Mouse (Mus musculus): Measurements from ENCODE around the gene Wdhd1.
A peak's percentile ranks its signal among the peaks of the same experiment; 100 is the strongest.

The Wdhd1 gene

DNA sequence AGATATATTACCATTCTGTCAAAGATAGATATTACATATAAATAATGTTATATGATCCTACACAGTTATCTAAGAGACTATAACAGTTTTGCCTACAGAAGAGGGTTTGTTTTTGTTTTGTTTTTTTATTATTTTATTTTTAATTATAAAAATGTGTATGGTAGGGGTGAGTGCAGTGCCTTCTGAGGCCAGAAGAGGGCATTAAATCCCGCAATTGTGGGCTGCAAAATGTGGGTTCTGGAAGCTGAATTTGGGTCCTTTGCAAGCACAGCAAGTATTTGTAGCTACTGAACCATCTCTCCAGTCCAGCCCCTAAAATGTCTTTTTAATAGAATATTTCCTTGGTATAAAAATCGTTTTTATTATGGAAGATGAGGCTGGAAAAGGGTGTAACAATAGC, 2.4 kb upstream of the Wdhd1 start:
- no peak for DNase-seq (ENCODE audit: low spot score)

DNA sequence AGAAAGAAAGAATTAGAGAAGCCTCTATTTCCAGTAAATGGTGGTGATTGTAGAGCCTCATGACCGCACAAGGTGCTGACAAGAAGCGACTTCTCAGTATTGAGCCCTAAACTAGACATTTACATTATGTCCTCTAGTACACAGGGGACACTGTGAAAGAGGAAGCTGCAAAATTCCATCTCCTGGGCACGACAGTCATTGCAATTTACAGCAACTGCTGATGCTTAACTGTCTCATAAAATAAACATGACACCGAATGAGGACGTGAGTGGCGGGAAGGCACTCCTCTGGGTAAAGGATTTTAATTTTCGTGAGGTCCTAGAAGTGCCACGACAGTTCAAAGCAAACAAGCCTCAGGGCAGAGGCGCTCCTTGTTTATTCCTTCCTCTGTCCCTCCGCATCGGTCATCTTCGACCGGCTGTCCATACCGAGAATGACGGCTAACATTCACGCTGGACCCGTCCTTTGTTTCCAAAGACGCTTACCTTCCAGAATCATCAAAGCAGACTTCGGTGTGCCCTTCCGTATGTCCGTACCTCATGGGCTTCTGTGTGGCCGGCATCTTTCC, 537 bp downstream of the Wdhd1 start:
- no peak for DNase-seq (ENCODE audit: low spot score)

DNA sequence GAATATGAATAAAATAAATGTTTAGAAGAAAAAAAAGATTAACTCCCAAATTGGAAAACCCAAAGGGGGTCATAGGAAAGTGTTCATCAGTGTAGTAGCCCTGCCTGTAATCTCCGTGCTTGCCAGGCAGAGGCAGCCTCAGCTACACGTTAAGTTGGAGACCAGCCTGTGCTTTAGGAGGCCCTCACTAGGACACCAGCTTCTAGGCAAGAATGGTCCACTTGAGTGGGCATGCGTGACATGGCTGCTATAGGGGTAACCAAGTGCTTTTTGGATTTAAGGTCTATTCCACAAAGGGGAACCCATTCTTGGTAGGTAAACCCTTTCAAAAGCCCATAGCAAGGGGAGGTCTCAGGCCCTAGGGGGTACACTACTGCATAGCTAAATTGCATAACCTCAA, 1.2 kb downstream of the Wdhd1 start:
- no peak for DNase-seq (ENCODE audit: low spot score)

DNA sequence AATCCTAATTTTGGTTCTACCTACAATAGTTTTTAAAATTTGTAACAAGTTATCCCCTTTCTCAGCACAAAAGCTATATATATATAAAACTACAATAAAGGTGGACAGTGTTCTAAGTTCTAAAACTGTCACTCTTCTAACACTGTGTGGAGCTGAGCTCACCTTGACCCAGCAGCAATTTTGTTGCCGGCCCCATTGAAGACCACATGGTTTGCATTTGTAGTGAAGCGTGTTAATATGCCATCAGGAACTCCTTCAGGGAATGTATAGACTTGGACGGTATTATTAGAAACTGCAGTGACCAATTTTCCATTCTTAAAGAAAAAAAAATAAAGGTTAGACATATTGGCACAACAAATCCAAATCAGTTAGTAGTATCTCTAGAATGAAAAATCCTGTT, 2.9 kb downstream of the Wdhd1 start:
- no peak for DNase-seq (ENCODE audit: low spot score)

DNA sequence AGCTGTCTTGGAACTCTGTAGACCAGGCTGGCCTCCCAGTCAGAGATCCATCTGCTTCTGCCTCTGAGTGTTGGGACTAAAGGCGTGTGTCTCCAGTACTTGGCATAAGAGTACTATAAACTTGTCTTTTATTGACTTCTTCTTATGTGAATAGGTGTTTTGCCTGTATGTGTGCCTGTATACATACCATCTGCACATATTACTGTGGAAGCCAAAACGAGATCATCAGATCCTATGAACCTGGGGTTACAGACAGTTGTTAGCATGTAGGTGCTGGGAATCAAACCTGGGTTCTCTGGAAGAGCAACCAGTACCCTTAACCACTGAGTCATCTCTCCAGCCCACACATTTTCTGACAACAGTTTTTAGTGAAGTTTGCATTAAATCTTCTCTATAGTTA, 7.0 kb downstream of the Wdhd1 start:
- DNase-seq (ENCODE audit: low spot score): no peak

DNA sequence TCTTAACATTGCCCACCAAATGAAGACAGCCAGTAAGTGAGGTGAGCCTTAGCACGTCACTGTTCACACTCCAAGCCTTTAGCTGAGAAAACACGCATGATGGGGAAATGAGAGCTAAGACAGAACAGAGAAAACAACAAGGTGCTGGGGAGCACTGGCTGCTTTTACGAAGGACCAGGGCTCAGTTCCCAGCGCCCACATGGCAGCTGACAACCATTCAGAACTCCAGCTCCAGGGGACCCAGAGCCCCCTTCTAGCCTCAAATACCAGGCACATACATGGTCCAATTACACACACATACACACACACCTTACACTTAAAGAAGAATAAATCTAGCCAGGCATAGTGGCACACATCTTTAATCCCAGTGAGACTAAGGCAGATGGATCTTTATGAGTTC, 7.6 kb downstream of the Wdhd1 start:
- DNase-seq (ENCODE audit: low spot score): no peak

DNA sequence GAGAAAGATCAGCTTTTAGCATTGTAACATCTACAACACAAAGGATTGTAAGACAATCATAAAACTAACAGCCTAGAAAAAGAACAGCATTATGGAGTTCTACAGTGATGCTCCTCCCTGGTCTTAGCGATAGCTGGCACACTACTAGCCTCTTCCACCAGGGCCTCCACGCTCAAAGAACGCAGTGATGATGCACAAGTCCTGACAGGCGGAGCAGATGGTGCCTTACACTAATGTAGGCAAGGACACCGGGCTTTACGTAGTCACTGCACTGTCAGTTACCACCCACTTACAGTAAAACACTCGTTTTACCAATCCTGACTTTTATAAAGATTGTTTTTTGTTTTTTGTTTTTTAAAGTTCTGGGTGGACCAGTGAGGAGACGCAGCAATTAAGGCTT, 10.8 kb downstream of the Wdhd1 start:
- no peak for DNase-seq (ENCODE audit: low spot score)

DNA sequence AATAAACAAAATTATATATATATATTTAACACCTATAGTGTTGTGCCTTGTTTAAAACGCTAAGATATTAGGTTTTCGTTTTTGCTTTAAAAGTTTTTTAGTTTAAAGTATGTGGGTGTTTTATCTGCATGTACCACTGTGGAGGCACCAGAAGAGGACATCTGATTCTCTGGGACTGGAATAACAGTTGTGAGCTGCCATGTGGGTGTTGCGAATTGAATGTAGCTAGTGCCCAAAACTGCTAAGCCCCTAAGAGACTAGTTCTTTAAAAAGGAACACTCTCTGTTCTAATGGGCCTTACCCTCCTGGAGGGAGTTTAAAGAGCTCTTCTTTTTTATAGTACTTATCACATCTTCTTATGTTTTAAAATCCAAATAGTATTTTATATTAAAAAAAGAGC, 11.8 kb downstream of the Wdhd1 start:
- no peak for DNase-seq (ENCODE audit: low spot score)

DNA sequence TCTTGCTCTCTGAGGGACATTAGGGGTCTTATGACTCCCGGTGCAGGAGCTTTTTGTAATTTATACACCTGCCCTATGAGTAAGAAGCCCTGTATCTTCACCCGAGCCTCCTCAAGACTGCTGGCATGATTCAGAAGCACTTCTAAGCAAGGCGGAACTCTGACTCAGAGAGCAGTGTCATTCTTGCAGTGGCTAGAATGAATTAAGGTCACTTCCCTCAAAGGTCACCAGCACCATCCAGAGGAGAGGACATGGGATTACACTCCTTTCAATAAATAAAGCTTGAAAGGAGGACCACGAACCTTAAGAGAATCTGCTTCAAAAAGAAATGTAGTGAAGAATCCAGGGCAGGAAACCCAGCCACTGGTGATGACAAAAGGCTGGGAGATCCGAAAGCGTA, 26.8 kb downstream of the Wdhd1 start:
- peak; percentile 20 for DNase-seq (ENCODE audit: low spot score)

DNA sequence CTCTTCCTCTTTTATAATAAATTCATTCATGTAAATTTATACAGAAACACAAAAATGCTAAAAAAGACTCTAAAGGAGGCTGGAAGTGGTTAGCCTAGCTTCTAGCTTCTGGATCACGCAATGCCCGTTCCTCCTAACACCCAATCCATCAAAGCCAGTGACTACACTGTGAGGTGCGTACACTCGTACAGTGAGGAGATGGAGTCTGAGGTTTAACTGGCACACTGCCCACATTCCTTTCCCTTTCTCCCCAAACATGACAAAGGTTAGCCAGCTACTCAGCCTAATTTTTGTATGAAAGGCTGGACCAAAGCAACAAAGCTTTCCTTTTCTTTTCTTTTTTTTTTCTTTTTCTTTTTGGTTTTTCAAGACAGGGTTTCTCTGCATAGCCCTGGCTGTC, 33.9 kb downstream of the Wdhd1 start:
- DNase-seq (ENCODE audit: low spot score): no peak

DNA sequence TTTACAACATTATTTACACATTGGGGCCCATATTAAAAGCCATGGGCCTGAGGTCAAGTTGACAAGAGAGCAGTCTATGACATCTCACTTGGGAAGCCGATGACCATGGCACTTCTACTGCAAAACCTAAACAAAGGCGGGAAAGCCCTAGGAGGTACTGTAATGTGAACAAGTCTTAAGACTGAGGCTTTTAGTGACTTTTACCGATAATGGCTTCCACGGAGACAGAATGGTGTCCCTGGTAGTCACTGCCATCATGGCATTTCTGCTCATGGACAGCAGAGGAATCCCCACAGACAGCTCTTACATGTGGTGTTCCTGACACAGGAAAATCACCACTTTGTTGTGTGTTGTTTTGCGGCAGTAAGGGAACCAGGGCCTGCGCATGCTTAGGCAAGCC, 35.6 kb downstream of the Wdhd1 start:
- no peak for DNase-seq (ENCODE audit: low spot score)

DNA sequence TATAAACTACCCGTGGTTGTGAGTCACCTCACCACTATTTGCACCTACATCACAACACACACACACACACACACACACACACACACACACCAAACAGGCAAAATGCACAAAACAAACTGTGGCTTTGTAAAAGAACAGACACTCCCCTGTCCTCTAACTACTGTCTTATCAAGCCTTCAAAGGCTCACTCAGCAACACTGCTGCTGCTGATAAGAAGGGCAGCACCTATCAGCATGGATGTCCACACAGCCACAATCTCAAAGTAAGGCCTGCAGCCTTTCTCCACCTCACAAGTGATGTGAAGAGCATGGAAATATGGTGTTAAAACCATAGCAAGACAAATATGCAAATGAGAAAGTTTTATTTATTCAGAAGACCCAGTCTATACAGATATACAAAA, 36.1 kb downstream of the Wdhd1 start:
- DNase-seq (ENCODE audit: low spot score): no peak

DNA sequence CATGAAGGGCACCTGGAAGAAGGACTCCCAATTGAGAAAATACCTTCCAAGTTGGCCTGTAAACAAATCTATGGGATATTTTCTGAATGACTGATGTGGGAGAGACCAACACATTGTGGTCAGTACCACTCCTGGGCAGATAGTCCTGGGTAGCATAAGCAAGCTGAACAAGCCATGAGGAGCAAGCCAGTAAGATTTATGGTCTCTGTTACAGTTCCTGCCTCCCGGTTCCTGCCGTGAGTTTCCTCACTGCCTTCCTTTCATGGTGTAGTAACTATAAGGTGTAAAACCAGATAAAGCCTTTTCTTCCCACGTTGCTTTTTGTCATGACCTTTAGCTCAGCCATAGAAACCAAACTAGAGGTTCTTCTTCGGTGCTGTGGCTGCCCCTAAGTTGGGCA, 39.4 kb downstream of the Wdhd1 start:
- DNase-seq (ENCODE audit: low spot score): no peak

DNA sequence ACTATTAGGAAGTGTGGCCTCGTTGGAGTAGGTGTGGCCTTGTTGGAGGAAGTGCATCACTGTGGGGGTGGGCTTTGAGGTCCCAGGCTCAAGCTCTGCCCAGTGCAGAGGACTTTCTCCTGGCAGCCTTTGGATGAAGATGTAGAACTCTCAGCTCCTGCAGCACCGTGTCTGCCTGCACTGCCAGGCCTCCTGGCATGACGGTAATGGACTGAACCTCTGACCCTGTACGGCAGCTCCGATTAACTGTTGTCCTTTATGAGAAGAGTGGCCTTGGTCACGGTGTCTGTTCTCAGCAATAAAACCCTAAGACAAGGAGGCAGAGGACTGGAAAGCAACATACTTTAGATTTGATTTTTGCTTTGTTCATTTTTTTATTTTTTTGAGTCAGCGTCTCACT, 40.2 kb downstream of the Wdhd1 start:
- no peak for DNase-seq (ENCODE audit: low spot score)

DNA sequence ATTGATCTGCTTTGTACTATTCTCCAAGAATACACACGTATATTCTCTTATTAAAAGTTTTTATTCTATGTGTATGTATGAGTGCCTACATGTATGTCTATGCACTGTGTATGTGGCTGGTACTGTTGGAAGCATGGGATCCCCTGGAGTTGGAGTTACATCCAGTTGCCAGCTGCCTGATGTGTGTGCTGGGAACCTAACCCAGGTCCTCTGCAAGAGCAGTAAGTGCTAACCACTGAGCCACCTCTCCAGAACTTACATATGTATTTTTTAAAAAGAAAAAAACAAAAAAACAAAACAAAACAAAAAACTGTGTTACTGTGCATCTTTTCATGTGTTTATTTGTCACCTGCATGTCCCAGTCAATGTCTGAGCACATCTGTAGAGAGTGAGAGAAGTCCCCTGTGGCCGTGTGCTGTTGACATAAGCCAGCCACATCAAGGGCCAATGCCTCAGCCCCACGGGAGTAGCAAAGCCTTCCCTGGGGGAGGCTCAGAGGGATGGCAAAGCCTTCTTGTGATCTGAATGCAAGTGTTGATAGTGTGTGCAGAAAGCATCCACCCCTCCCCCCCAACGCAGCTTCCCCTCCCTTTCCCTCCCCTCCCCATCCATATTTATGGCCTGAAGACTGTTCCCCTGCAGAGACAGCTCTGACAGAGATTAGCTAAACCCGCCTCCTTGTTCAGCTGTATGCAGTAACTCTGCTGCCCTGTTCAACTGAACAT, 42.0 kb downstream of the Wdhd1 start:
- DNase-seq (ENCODE audit: low spot score): no peak

DNA sequence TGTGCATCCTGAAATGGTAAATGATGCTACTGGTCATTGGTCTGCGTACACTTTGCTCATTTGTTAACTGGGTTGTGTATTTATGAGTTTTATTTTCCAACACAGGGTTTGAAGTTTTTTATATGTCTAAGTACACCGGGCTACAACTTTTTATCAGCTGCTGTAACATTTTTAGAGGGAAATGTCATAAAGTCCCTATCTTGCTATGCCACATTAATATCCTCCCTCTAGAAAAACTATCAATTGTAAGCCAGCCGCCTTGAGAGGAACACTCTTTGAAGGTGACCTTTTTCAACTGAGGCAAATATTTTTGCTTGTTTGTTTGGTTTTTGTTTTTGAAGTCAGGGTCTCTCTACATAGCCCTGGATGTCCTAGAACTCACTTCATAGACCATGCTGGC, 42.6 kb downstream of the Wdhd1 start:
- no peak for DNase-seq (ENCODE audit: low spot score)

DNA sequence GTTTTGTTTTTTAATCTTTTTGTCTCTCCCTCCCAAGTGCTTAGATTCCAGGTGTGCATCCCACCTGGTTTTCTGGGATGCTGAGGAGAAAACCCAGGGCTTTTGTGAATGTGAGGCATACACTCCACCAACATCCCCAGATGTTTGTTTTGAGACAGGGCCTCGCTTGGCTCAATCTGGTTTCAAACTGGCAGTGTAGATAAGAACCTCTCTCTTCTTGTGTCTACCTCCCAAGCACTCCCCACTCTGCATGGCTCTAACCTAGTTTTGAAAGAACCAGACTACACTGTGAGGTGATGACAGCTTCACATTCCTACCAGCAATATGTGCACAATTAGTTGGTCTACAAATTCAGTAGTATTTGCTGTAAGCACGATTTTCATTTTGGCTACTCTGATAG, 43.1 kb downstream of the Wdhd1 start:
- no peak for DNase-seq (ENCODE audit: low spot score)

DNA sequence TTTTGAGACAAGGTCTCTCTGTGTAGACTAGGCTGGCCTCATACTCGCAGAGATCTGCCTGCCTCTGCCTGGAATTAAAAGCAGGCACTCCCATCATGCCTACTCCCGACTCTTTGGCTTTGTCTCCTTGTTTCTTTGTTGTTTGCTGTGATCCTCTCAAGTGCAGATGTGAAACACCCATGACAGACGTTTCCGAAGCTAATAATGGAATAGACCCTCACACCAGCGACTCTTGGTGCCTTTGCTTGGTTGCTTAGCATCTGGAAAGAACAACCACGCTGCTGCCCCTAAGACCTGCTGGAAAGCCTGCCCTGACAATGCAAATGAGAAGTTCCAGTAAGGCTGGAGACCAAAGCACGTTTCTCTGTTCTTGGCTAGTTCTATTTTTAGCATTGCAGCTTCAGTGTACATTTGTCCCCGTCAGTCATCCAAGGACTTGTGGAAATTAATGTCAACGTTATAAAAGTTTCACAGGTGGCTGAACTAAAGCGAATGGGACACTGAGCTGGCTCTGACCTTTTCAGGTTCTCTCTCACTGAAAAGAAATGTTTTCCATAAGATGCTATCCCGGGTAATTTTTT, 46.8 kb downstream of the Wdhd1 start:
- no peak for DNase-seq (ENCODE audit: low spot score)

DNA sequence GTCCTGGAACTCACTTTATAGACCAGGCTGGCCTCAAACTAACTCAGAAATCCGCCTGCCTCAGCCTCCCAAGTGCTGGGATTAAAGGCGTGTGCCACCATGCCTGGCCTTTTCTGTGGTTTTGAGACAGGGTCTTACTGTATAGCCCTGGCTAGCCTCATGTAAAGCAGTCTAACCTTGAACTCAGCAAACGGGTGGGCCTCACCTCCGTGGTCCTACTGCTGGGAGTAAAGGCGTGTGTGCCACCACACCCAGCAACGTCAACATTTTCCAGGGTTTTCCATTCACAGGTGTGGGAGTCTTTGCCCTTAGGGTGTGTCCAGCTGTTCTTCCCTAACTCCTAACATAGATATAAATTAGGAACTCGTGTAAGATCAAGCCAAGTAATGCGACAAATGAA, 50.7 kb downstream of the Wdhd1 start:
- no peak for DNase-seq (ENCODE audit: low spot score)

DNA sequence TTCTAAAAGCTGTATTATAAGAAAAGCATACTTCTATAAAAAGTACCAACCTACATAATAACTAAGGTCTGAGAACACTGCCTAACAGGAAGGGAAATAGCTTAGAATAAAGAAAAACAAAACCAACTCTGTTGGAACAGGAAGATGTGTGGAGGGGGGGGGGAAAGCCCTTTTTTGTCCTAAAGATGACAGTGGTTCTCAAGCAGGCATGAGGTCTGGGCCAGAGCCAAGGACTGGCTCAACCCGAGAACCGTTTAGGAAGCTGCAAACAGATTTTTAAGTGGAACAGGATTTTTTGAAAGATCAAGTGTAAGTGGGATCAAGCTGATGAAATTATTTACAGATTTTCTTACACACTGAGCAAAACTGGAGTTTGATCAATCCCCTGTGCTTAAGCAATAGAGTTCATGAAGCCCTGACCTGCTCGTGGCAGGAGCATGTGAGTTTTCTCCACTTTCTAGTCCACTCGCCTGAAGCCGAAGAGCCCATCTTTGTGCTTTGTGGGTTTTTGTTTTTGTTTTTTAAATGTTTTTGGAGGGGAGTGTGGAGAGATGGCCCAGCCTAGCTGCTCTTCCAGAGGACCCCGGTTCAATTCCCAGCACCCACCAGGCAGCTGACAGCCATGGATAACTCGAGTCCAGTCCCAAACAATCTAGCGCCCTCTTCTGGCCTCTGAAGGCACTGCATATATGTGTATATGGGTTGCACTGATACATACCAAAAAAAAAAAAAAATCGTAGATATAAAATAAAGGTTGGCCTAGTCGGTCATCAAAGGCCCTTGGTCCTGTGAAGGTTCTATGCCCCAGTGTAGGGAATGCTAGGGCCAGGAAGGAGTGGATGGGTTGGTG, 52.0 kb downstream of the Wdhd1 start:
- no peak for DNase-seq (ENCODE audit: low spot score)

DNA sequence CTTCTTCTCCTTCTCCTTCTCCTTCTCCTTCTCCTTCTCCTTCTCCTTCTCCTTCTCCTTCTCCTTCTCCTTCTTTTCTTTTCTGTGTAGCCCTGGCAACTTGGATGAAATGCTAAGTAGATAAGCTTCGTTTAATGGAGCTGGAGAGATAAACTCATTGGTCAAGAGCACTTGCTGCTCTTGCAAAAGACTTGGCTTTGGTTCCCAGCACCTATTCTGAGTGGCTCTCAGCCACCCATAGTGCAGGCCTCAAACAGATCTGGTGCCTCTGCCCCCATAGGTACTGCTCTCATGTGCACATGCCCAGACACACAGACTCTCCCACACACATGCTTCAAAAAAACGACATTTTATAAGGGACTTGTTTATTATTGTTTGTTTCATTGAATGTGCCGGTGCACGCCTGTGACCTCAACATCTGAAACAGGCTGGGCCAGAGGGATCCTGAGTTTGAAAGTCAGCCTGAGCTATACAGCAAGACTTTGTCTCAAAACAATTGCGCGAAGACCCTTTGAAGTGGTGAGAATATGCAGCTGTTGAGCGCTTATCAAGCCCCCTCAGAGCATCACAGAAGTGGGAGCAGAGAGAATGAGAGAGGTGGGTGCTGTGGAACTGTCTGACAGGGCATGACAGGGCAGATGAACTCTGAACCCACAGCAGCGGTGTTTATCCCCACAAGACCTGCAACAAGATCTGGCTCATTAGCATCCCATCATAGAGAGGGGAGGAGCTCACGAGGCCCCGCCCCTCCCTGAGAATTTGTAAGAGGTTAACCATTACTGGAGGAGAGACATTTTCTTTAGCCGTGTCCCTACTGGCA, 53.8 kb downstream of the Wdhd1 start:
- no peak for DNase-seq (ENCODE audit: low spot score)

DNA sequence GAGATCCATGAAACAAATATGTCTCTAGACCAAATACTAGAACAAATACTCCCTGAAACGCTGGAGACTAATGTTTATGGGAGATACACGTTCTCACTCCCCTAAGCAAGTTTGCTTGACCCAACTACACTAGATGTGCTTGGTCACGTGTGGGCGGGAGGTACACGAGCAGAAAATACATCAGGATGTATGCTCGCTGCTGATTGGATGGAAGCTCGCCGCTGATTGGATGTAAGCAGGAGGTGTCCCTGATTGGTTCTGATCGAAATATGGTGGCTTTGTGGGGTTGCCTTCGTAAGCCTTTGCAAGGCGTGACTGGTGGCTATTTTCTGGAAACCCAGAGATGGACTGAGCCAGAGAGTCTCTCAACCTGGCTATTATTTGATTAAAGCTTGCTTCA, 55.1 kb downstream of the Wdhd1 start:
- no peak for DNase-seq (ENCODE audit: low spot score)

Data from adipocyte (in vitro differentiated cells).